Mouse (Mus musculus) cerebellum, adult 2 months (tissue): ENCODE data around the gene Mtrf1.
A peak's percentile ranks its signal among the peaks of the same experiment; 100 is the strongest.

ENCODE experiments used
- CTCF ChIP-seq: fragments of 200-500 bp; IDR thresholded peaks from 2 replicates; pipeline ENCODE4 v1.5.1; 2011; ENCODE audit warnings: low read depth, mild to moderate bottlenecking, control low read depth, low read length, moderate library complexity, borderline replicate concordance; ENCODE audit not compliant: insufficient read depth
- POLR2A ChIP-seq: fragments of 200-500 bp; IDR thresholded peaks from 2 replicates; pipeline ENCODE4 v1.6.1; 2011; ENCODE audit warnings: low read length, control low read depth, borderline replicate concordance; ENCODE audit not compliant: insufficient read depth

- TF ChIP-seq CTCF (peak; percentile 61; the same call in 1 of the 2 replicates), POLR2A (no peak)
These were observed 70.0 kb downstream of the Mtrf1 start for GRCm38 (mm10) chr14:79467621-79468020.
